Mouse (Mus musculus) layer of hippocampus, adult 9-10 months (tissue): ENCODE measurements at regions not wholly inside any gene's neighbourhood (a gene's known extent, or its start where the extent isn't known, plus 50 kb on each side); places are given as distances from the start of the nearest gene placed in this dataset.
A peak's percentile ranks its signal among the peaks of the same experiment; 100 is the strongest.

Experiments
- DNase-seq: peaks from one replicate; pipeline ENCODE4 v3.0.0; 2022; ENCODE audit warnings: low spot score

DNA sequence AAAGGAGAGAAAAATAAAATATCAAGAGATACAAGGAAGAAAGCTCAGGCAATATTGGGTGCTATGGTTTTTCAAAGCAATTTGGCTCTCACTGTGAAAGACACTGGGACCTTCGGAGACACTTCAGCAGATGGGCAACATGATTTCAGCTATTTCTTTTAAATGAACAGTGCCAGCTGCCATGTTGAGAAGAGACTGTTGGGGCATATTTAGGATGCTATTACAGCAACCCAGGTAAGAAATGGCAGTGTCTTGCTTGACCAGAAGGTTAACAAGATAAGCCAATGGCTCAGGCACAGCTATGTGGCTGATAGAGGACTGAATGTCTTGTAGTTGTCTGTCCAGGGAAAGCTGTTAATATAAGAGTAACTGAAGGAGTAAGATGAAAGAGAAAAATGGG lies 348.6 kb downstream of the Ankrd7 start:
- DNase-seq: no peak

DNA sequence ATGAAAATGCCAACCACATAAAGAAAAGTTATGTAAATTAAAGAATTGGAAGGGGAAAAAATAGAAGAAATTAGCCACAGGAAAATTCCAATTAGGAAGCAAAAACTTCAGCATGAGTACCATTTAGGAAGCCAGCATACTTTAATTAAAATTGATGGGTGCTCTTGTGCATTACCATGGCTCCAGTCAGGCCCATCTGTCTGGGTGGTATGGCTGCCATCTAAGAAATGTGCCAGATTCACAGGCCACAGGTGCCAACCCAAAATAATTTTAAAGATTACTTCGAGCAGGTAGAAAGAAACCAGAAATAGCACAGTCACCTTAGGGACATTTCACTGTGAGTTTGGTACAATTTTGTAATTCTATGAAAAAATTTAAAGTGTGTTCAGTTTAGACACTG lies 349.0 kb downstream of the Ankrd7 start:
- no peak for DNase-seq

DNA sequence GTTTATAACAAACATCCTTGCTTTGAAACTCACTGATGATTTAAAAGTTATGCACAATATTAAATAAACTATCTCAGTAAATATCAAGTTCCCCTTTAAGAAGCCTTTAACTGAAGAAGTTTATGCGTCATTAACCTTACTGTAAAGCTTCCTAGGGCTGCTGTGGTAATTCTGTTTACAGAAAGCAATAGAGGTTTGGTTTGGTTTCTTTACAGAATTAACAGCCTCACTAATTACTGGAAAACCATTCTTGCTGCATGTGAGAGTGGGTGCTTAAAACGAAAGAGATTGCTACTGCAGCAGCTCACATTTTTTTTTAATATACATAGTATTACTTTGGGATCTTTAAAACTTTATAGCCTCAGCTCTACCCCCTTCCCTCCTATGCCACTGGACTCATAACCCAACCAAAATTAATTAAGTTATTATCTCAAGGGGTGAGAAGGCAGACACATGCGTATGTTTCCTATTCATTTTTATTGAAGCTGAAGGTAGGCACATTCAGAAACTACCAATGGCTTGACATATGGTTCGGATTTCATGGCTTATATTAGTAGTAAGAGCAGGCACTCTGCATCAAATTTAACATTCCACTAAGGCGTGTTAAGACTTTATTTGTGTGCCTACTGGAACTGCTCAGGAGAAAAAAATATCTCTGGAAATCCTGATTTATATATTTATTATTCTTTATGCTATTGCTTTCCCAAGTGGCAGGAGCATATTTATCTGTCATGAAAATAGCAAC lies 398.1 kb downstream of the Ankrd7 start:
- no peak for DNase-seq

DNA sequence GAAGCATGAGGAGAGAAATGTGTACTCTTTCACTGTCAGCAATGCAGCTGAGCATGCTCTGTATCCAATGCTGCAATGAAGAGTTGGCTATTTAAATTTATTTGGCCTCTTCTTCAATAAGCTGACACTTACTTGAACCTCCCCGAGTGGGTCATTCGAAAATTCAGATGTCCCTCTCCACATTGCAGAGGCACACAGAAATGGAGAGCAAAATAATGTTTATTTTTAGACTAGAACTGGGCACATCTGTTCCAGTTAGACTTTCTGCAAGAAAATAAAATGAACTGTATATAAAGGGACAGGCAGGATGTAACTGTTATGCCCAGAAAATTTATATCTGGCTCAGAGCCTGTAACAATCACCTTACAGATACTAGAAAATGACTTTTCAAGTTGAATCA lies 407.1 kb downstream of the Ankrd7 start:
- DNase-seq: no peak

GRCm38 (mm10) chr6:19282682-19283333 lies 416.7 kb downstream of the Ankrd7 start:
- peak; percentile 55 for DNase-seq

GRCm38 (mm10) chr6:19332659-19333058 lies 466.5 kb downstream of the Ankrd7 start:
- no peak for DNase-seq

GRCm38 (mm10) chr6:19335653-19336052 lies 469.5 kb downstream of the Ankrd7 start:
- DNase-seq: no peak

GRCm38 (mm10) chr6:19338470-19338869 lies 472.4 kb downstream of the Ankrd7 start:
- DNase-seq: no peak
